Mouse (Mus musculus): ENCODE results near the gene Ddx39.
A peak's percentile ranks its signal among the peaks of the same experiment; 100 is the strongest.

Gene Ddx39

DNA sequence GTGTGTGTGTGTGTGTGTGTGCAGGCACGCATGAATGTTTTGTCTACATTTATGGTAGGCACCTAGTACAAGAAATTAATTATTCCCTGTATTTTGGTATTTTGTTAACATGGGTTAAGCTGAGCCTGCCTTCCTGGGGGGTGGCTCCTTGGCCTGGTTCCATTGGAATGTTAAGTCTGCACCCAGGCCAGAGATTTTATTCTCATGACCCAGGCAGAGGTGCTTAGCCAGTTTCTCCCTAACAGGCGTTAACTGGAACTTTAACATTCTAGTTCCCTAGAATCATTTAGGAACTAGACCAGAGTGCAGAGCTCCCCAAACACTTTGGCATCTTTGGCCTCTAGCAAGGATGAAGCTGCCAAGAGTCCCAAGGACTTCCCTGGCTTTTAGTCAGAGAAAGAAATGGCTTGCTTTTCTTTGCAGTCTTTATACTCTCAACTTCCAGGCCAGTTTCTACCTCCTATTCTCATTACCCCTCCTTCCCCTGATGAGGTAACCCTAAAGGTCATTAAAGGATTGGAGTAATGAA, 44.3 kb downstream of the Ddx39 start:
- Histone ChIP-seq H3K4me3 (replicated peaks; ENCODE audit: low read length) (no peak overlapping the region), H3K4me1 (replicated peaks; ENCODE audit: low read depth, low read length) (no peaks in the 10 kb centered on the region), H3K27me3 (ENCODE audit: insufficient read depth, low read length) (peaks cover 6% of the 10 kb centered on the region; the same call in 1 of the 2 replicates), H3K36me3 (ENCODE audit: insufficient read depth, low read length) (no peaks in the 10 kb centered on the region), H3K9me3 (ENCODE audit: low read length) (no peaks in the 10 kb centered on the region)
- TF ChIP-seq CTCF (conservative IDR thresholded peaks at IDR 0.05; ENCODE audit: low read length) (no peak), NANOG (IDR thresholded peaks at IDR 0.05; ENCODE audit: borderline replicate concordance, low read length) (no peak), POU5F1 (IDR thresholded peaks at IDR 0.05; ENCODE audit: borderline replicate concordance, low read length) (no peak)

GRCm38 (mm10) chr8:83764116-83764515, 49.1 kb downstream of the Ddx39 start:
- peaks cover 6% of the 10 kb centered on the region; the same call in 1 of the 2 replicates for H3K27me3 ChIP-seq (ENCODE audit: insufficient read depth, low read length)
- TF ChIP-seq CTCF (conservative IDR thresholded peaks at IDR 0.05; ENCODE audit: low read length) (no peak), POU5F1 (IDR thresholded peaks at IDR 0.05; ENCODE audit: borderline replicate concordance, low read length) (no peak), NANOG (IDR thresholded peaks at IDR 0.05; ENCODE audit: borderline replicate concordance, low read length) (no peak)
- no peaks in the 10 kb centered on the region for H3K36me3 ChIP-seq (ENCODE audit: insufficient read depth, low read length)

DNA sequence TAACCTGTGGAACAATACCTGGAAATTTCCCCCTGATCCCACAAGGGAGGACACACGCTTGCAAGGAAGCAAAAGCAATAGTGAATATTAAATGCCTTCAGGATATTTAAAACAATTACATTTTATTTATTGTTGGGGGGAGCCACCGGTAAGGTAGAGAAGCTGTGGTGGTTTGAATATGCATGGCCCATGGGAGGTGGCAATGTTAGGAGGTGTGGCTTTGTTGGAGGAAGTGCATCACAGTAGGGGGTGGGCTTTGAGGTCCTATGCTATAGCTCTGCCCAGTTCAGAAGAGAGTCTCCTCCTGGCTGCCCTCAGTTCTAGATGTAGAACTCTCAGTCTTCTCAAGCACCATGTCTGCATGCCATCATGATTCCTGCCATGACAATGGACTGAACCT, 49.7 kb downstream of the Ddx39 start:
- peaks cover 6% of the 10 kb centered on the region for H3K9me3 ChIP-seq (ENCODE audit: low read length)
- H3K4me3 ChIP-seq (replicated peaks; ENCODE audit: low read length), result no peak overlapping the region
- peaks cover 17% of the 10 kb centered on the region for H3K4me1 ChIP-seq (replicated peaks; ENCODE audit: low read depth, low read length)
- H3K36me3 ChIP-seq (ENCODE audit: insufficient read depth, low read length), result no peaks in the 10 kb centered on the region
- peaks cover 6% of the 10 kb centered on the region; the same call in 1 of the 2 replicates for H3K27me3 ChIP-seq (ENCODE audit: insufficient read depth, low read length)
- TF ChIP-seq POU5F1 (IDR thresholded peaks at IDR 0.05; ENCODE audit: borderline replicate concordance, low read length) (peak; percentile 76; the same call in 1 of the 2 replicates), CTCF (conservative IDR thresholded peaks at IDR 0.05; ENCODE audit: low read length) (no peak), NANOG (IDR thresholded peaks at IDR 0.05; ENCODE audit: borderline replicate concordance, low read length) (no peak)

More at GRCm38 (mm10) chr8:83764116-83764515, 49.1 kb downstream of the Ddx39 start:
- peaks cover 6% of the 10 kb centered on the region for H3K9me3 ChIP-seq (ENCODE audit: low read length)
- H3K4me3 ChIP-seq (replicated peaks; ENCODE audit: low read length), result no peak overlapping the region
- peaks cover 12% of the 10 kb centered on the region for H3K4me1 ChIP-seq (replicated peaks; ENCODE audit: low read depth, low read length)

- H3K36me3 ChIP-seq (ENCODE audit: insufficient read depth, low read length), result no peaks in the 10 kb centered on the region
- TF ChIP-seq CTCF (conservative IDR thresholded peaks at IDR 0.05; ENCODE audit: low read length) (no peak), NANOG (IDR thresholded peaks at IDR 0.05; ENCODE audit: borderline replicate concordance, low read length) (no peak), POU5F1 (IDR thresholded peaks at IDR 0.05; ENCODE audit: borderline replicate concordance, low read length) (no peak)
Measured at GRCm38 (mm10) chr8:83765663-83766062, 50.7 kb downstream of the Ddx39 start.

DNA sequence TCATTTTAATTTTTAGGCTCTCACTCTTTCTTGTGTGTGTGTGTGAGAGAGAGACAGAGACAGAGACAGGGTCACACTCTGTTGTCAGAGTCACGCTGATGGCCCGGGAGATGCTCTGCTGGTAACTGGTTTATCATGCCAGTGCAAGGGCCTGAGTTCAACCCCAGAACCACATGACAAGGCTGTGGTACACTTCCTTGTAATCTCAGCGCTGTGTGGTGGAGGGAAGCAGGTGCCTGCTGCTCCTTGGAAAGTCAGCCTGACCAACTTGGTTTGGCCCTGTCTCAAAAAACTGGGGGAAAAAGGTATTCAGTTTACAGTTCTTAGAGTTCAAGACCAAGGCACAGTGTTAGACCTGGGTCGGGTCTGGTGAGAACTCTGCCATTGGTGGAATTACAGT, 52.5 kb downstream of the Ddx39 start:
- Histone ChIP-seq H3K36me3 (ENCODE audit: insufficient read depth, low read length) (no peaks in the 10 kb centered on the region), H3K9me3 (ENCODE audit: low read length) (peaks cover 6% of the 10 kb centered on the region), H3K4me1 (replicated peaks; ENCODE audit: low read depth, low read length) (peaks cover 35% of the 10 kb centered on the region), H3K27me3 (ENCODE audit: insufficient read depth, low read length) (no peaks in the 10 kb centered on the region), H3K4me3 (replicated peaks; ENCODE audit: low read length) (no peak overlapping the region)
- TF ChIP-seq CTCF (conservative IDR thresholded peaks at IDR 0.05; ENCODE audit: low read length) (no peak), POU5F1 (IDR thresholded peaks at IDR 0.05; ENCODE audit: borderline replicate concordance, low read length) (no peak), NANOG (IDR thresholded peaks at IDR 0.05; ENCODE audit: borderline replicate concordance, low read length) (no peak)

More at GRCm38 (mm10) chr8:83765663-83766062, 50.7 kb downstream of the Ddx39 start:
- Histone ChIP-seq H3K4me1 (replicated peaks; ENCODE audit: low read depth, low read length) (peaks cover 26% of the 10 kb centered on the region), H3K27me3 (ENCODE audit: insufficient read depth, low read length) (peaks cover 6% of the 10 kb centered on the region; the same call in 1 of the 2 replicates), H3K4me3 (replicated peaks; ENCODE audit: low read length) (no peak overlapping the region), H3K9me3 (ENCODE audit: low read length) (peaks cover 6% of the 10 kb centered on the region)

GRCm38 (mm10) chr8:83768526-83768925, 53.5 kb downstream of the Ddx39 start:
- Histone ChIP-seq H3K4me3 (replicated peaks; ENCODE audit: low read length) (no peak overlapping the region), H3K4me1 (replicated peaks; ENCODE audit: low read depth, low read length) (peaks cover 46% of the 10 kb centered on the region), H3K36me3 (ENCODE audit: insufficient read depth, low read length) (no peaks in the 10 kb centered on the region), H3K9me3 (ENCODE audit: low read length) (peaks cover 6% of the 10 kb centered on the region), H3K27me3 (ENCODE audit: insufficient read depth, low read length) (no peaks in the 10 kb centered on the region)
- no peak for TF ChIP-seq CTCF (conservative IDR thresholded peaks at IDR 0.05; ENCODE audit: low read length)
- no peak for TF ChIP-seq POU5F1 (IDR thresholded peaks at IDR 0.05; ENCODE audit: borderline replicate concordance, low read length)
- TF ChIP-seq NANOG (IDR thresholded peaks at IDR 0.05; ENCODE audit: borderline replicate concordance, low read length), result no peak

- TF ChIP-seq NANOG (IDR thresholded peaks at IDR 0.05; ENCODE audit: borderline replicate concordance, low read length) (no peak), POU5F1 (IDR thresholded peaks at IDR 0.05; ENCODE audit: borderline replicate concordance, low read length) (no peak), CTCF (conservative IDR thresholded peaks at IDR 0.05; ENCODE audit: low read length) (no peak)
- H3K4me3 ChIP-seq (replicated peaks; ENCODE audit: low read length), result no peak overlapping the region
- peaks cover 56% of the 10 kb centered on the region for H3K4me1 ChIP-seq (replicated peaks; ENCODE audit: low read depth, low read length)
- peaks cover 6% of the 10 kb centered on the region for H3K9me3 ChIP-seq (ENCODE audit: low read length)
- H3K27me3 ChIP-seq (ENCODE audit: insufficient read depth, low read length), result peaks cover 3% of the 10 kb centered on the region; the same call in 1 of the 2 replicates
- H3K36me3 ChIP-seq (ENCODE audit: insufficient read depth, low read length), result no peaks in the 10 kb centered on the region
Measured at GRCm38 (mm10) chr8:83769720-83770119, 54.7 kb downstream of the Ddx39 start.

DNA sequence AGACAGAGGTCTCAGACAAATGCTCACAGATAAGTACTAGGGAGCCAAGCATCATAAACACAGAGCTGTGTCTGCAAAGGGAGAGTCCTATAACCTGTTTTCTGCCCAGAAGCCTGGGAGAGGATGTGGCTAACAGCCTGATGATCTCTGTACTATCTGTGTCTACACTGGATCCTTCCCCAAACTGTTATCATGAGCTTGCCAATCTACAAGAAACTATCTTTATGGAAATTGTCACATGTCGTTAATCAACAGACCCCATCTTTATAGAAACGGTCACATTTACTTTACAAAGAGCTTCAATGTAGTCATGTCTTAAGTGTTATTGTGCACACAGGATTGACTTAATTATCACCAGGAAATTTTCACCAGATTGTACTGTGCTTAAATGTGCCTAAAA, 55.7 kb downstream of the Ddx39 start:
- no peak overlapping the region for H3K4me3 ChIP-seq (replicated peaks; ENCODE audit: low read length)
- peaks cover 3% of the 10 kb centered on the region; the same call in 1 of the 2 replicates for H3K27me3 ChIP-seq (ENCODE audit: insufficient read depth, low read length)
- peaks cover 6% of the 10 kb centered on the region for H3K9me3 ChIP-seq (ENCODE audit: low read length)
- peaks cover 62% of the 10 kb centered on the region for H3K4me1 ChIP-seq (replicated peaks; ENCODE audit: low read depth, low read length)
- TF ChIP-seq POU5F1 (IDR thresholded peaks at IDR 0.05; ENCODE audit: borderline replicate concordance, low read length) (no peak), CTCF (conservative IDR thresholded peaks at IDR 0.05; ENCODE audit: low read length) (no peak), NANOG (IDR thresholded peaks at IDR 0.05; ENCODE audit: borderline replicate concordance, low read length) (no peak)
- H3K36me3 ChIP-seq (ENCODE audit: insufficient read depth, low read length), result no peaks in the 10 kb centered on the region
